Mouse (Mus musculus): ENCODE results near the gene Kif1b. TPM values are rescaled to one million over a fixed set of nuclear protein-coding genes. Genes with fewer than 3 reads are reported as not detected.
A peak's percentile ranks its signal among the peaks of the same experiment; 100 is the strongest.

The Kif1b gene
- total and polyA plus RNA-seq, 2 experiments from 2014 or later, result 215 to 425 TPM

DNA sequence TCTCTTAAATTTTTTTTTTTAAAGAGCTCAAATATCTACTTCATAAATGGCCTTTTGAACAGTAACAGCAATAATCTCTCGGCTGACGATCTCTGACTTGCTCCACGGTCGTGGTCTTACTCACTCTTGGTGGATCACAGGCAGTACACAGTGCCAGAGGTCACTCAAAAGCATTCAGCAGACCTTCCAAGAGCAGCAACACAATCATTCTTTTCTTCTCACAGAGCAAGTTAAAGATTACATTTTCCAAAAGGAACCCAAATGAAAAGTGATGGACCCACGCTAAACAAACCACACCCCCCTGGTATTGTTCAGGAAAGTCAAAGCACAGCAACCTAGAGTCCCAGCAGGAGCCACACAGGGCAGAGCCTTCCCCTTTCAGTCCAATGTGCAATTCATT is 130.4 kb downstream of the Kif1b start:
- DNase-seq (ENCODE audit: low spot score), result no peak
- H3K9ac ChIP-seq (replicated peaks; ENCODE audit: low read length, poor library complexity, severe bottlenecking), result no peak overlapping the region
- no peaks in the 10 kb centered on the region for H3K27me3 ChIP-seq (ENCODE audit: insufficient read depth, low read length)
- no peak for ATAC-seq (ENCODE audit: low FRiP score)
- H3K36me3 ChIP-seq (ENCODE audit: insufficient read depth, low read length), result peaks cover 40% of the 10 kb centered on the region
- TF ChIP-seq CTCF (IDR thresholded peaks at IDR 0.05), result no peak
- no peak overlapping the region for H3K4me3 ChIP-seq (ENCODE audit: low read depth, low read length)
- no peak overlapping the region for H3K4me2 ChIP-seq (ENCODE audit: low read depth, low read length, poor library complexity, severe bottlenecking)
- WGBS, result 37% methylated on average over 5 of the region's 5 CpGs
- no peaks in the 10 kb centered on the region for H3K4me1 ChIP-seq (ENCODE audit: insufficient read depth, low read length)
- no peak overlapping the region for H3K27ac ChIP-seq (ENCODE audit: low read depth, low read length)
- no peaks in the 10 kb centered on the region for H3K9me3 ChIP-seq (ENCODE audit: low read length)

- no peak for ATAC-seq (ENCODE audit: low FRiP score)
- DNase-seq (ENCODE audit: low spot score), result no peak
- no peak for TF ChIP-seq CTCF (IDR thresholded peaks at IDR 0.05)
- H3K9ac ChIP-seq (replicated peaks; ENCODE audit: low read length, poor library complexity, severe bottlenecking), result no peak overlapping the region
- H3K36me3 ChIP-seq (ENCODE audit: insufficient read depth, low read length), result peaks cover 36% of the 10 kb centered on the region
- H3K4me3 ChIP-seq (ENCODE audit: low read depth, low read length), result no peak overlapping the region
- H3K4me1 ChIP-seq (ENCODE audit: insufficient read depth, low read length), result no peaks in the 10 kb centered on the region
- WGBS, result 71% methylated on average over 6 of the region's 6 CpGs
- H3K4me2 ChIP-seq (ENCODE audit: low read depth, low read length, poor library complexity, severe bottlenecking), result no peak overlapping the region
- H3K27ac ChIP-seq (ENCODE audit: low read depth, low read length), result no peak overlapping the region
- no peaks in the 10 kb centered on the region for H3K9me3 ChIP-seq (ENCODE audit: low read length)
- H3K27me3 ChIP-seq (ENCODE audit: insufficient read depth, low read length), result no peaks in the 10 kb centered on the region
Measured at GRCm38 (mm10) chr4:149176645-149177044, 130.8 kb downstream of the Kif1b start.

GRCm38 (mm10) chr4:149173661-149174060 is 133.8 kb downstream of the Kif1b start:
- H3K36me3 ChIP-seq (ENCODE audit: insufficient read depth, low read length), result peaks cover 10% of the 10 kb centered on the region; the same call in 1 of the 2 replicates
- no peak for ATAC-seq (ENCODE audit: low FRiP score)
- 89% methylated on average over 6 of the region's 6 CpGs for WGBS

DNA sequence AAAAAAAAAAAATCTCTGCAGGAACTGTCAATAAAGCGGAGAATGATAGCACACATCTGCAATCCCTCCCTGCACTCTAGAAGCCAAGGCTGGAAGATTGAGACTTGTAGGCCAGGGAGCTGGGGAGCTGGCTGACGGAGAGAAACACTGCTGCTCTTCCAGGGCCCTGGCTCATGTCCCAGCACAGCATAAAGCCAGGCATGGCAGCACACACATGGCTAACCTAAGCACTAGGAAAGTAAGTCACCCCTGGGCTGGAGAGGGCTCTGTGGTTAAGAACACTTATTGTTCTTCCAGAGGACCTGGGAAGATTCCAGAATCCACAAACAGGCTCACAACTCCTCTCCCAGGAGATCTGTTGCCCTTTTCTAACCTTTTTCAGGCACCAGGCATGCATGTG is 134.8 kb downstream of the Kif1b start:
- H3K9me3 ChIP-seq (ENCODE audit: low read length), result no peaks in the 10 kb centered on the region
- H3K4me3 ChIP-seq (ENCODE audit: low read depth, low read length), result no peak overlapping the region
- ATAC-seq (ENCODE audit: low FRiP score) (no peak), DNase-seq (ENCODE audit: low spot score) (peak; percentile 34)
- H3K4me1 ChIP-seq (ENCODE audit: insufficient read depth, low read length), result no peaks in the 10 kb centered on the region
- H3K4me2 ChIP-seq (ENCODE audit: low read depth, low read length, poor library complexity, severe bottlenecking), result no peak overlapping the region
- H3K27me3 ChIP-seq (ENCODE audit: insufficient read depth, low read length), result no peaks in the 10 kb centered on the region
- no peak for TF ChIP-seq CTCF (IDR thresholded peaks at IDR 0.05)
- H3K36me3 ChIP-seq (ENCODE audit: insufficient read depth, low read length), result peaks cover 4% of the 10 kb centered on the region; the same call in 1 of the 2 replicates
- WGBS, result 74% methylated on average over 2 of the region's 2 CpGs
- H3K9ac ChIP-seq (replicated peaks; ENCODE audit: low read length, poor library complexity, severe bottlenecking), result no peak overlapping the region
- H3K27ac ChIP-seq (ENCODE audit: low read depth, low read length), result no peak overlapping the region; the same call in 1 of the 2 replicates

More at GRCm38 (mm10) chr4:149173661-149174060, 133.8 kb downstream of the Kif1b start:
- Histone ChIP-seq H3K9ac (replicated peaks; ENCODE audit: low read length, poor library complexity, severe bottlenecking) (no peak overlapping the region), H3K27ac (ENCODE audit: low read depth, low read length) (no peak overlapping the region), H3K9me3 (ENCODE audit: low read length) (no peaks in the 10 kb centered on the region), H3K4me1 (ENCODE audit: insufficient read depth, low read length) (no peaks in the 10 kb centered on the region), H3K4me2 (ENCODE audit: low read depth, low read length, poor library complexity, severe bottlenecking) (no peak overlapping the region), H3K27me3 (ENCODE audit: insufficient read depth, low read length) (no peaks in the 10 kb centered on the region), H3K4me3 (ENCODE audit: low read depth, low read length) (no peak overlapping the region)
- DNase-seq (ENCODE audit: low spot score), result no peak
- no peak for TF ChIP-seq CTCF (IDR thresholded peaks at IDR 0.05)

DNA sequence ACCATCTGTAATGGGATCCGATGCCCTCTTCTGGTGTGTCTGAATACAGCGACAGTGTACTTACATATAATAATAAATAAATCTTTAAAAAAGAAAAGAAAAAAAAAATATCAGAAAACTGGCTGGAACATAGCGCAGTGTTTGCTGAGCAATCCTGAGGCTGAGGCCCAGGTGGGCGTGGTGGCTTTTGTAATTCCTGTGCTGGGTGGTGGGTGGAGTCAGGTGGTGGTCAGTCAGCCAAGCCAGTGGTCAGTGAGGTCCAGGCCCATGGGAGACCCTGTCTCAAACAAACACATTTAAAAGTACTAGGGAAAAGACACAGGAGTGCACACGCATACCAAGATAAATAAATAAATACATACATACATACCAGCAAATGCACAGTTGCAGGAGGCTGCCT is 135.4 kb downstream of the Kif1b start:
- peak overlapping the region; percentile 26; the same call in 1 of the 2 replicates for H3K27ac ChIP-seq (ENCODE audit: low read depth, low read length)
- no peak for ATAC-seq (ENCODE audit: low FRiP score)

GRCm38 (mm10) chr4:149171581-149171981 is 135.9 kb downstream of the Kif1b start:
- peaks cover 4% of the 10 kb centered on the region; the same call in 1 of the 2 replicates for H3K36me3 ChIP-seq (ENCODE audit: insufficient read depth, low read length)
- no peak overlapping the region for H3K27ac ChIP-seq (ENCODE audit: low read depth, low read length)
- H3K9me3 ChIP-seq (ENCODE audit: low read length), result no peaks in the 10 kb centered on the region
- H3K4me2 ChIP-seq (ENCODE audit: low read depth, low read length, poor library complexity, severe bottlenecking), result no peak overlapping the region
- TF ChIP-seq CTCF (IDR thresholded peaks at IDR 0.05), result no peak
- DNase-seq (ENCODE audit: low spot score) (no peak), ATAC-seq (ENCODE audit: low FRiP score) (no peak)
- H3K4me1 ChIP-seq (ENCODE audit: insufficient read depth, low read length), result no peaks in the 10 kb centered on the region
- no peak overlapping the region for H3K9ac ChIP-seq (replicated peaks; ENCODE audit: low read length, poor library complexity, severe bottlenecking)
- H3K4me3 ChIP-seq (ENCODE audit: low read depth, low read length), result no peak overlapping the region
- WGBS, result 72% methylated on average over 5 of the region's 5 CpGs
- H3K27me3 ChIP-seq (ENCODE audit: insufficient read depth, low read length), result no peaks in the 10 kb centered on the region

More for the DNA sequence above, 135.4 kb downstream of the Kif1b start:
- no peak overlapping the region for H3K4me3 ChIP-seq (ENCODE audit: low read depth, low read length)
- H3K9ac ChIP-seq (replicated peaks; ENCODE audit: low read length, poor library complexity, severe bottlenecking), result no peak overlapping the region
- H3K36me3 ChIP-seq (ENCODE audit: insufficient read depth, low read length), result peaks cover 4% of the 10 kb centered on the region; the same call in 1 of the 2 replicates
- H3K4me2 ChIP-seq (ENCODE audit: low read depth, low read length, poor library complexity, severe bottlenecking), result no peak overlapping the region
- no peaks in the 10 kb centered on the region for H3K9me3 ChIP-seq (ENCODE audit: low read length)
- H3K27me3 ChIP-seq (ENCODE audit: insufficient read depth, low read length), result no peaks in the 10 kb centered on the region
- no peak for DNase-seq (ENCODE audit: low spot score)
- WGBS, result 94% methylated on average over 5 of the region's 5 CpGs
- peak; percentile 5; the same call in 1 of the 2 replicates for TF ChIP-seq CTCF (IDR thresholded peaks at IDR 0.05)
- no peaks in the 10 kb centered on the region for H3K4me1 ChIP-seq (ENCODE audit: insufficient read depth, low read length)

Measured in midbrain, postnatal 0 days (tissue).